Mouse (Mus musculus) brain, embryonic 18.5 days (tissue): ENCODE measurements around the gene Ltbp1.

ENCODE experiments used
- DNase-seq: peaks from one replicate; pipeline ENCODE4 v3.0.0-alpha.2; 2012; ENCODE audit warnings: low read depth, low spot score

Gene Ltbp1

DNA sequence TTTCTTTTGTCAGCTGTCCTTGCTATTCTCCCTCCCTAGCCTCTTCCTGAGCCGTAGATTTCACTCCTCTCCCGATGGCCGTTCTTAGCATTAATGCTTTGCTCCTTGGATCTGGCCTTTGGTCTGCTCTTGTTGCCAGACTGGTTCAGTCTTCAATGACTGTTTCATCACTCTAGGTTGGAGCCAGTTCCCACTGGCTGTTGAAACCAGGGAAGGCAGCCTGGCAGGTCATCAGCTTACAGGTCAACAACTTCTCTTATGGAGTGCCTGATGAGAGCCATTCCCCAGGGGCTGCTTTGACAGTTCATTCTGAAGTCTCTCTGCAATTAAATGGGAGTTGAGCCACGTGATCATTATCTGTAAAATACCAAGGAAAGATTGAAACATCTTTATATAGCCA is 295.5 kb downstream of the Ltbp1 start:
- no peak for DNase-seq

GRCm38 (mm10) chr17:75304807-75305420 is 299.5 kb downstream of the Ltbp1 start:
- no peak for DNase-seq

- DNase-seq = no peak
These were observed 300.3 kb downstream of the Ltbp1 start for GRCm38 (mm10) chr17:75305714-75306113.

- no peak for DNase-seq
These were observed 302.0 kb downstream of the Ltbp1 start for GRCm38 (mm10) chr17:75307070-75308011.

DNA sequence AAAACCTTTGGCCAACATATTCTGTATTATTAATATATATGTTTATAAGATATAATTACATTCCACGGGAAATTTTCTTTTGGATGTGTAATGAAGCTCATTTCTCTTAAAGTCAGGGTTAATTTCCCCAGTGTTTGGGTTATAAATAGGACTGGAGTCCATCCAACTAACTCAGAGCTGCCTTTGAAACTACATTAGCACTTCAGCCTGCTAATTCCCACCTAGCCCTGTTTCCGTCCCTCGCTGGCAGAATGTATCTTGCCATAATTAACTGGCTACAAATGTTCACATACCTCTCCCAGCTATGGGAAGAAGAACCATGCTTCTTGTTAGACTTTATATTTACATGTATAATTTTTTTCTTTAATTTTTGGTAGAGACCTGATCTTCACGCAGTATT is 311.7 kb downstream of the Ltbp1 start:
- no peak for DNase-seq

- no peak for DNase-seq
These were observed 317.9 kb downstream of the Ltbp1 start for GRCm38 (mm10) chr17:75323229-75323628.

GRCm38 (mm10) chr17:75323766-75324165 is 318.4 kb downstream of the Ltbp1 start:
- no peak for DNase-seq

GRCm38 (mm10) chr17:75328102-75328639 is 322.8 kb downstream of the Ltbp1 start:
- DNase-seq = no peak

DNA sequence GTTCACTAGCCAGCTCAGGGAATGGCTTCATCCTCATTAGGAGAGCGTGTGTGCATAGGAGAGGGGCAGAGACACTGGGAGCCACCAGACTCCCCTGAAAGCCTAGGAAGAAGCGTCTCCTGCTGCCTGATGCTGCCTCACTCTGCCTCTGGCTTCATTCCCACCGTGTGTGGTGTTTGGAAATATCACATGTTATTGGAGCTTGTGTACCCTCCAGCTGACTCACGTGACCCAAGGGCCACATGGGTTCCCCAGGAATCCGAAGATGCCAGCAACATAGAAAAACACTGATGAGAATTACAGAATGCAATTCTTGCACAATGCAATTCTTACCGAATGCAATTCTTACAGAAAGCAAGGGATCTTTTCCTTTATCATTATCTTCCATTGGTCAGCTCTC is 325.0 kb downstream of the Ltbp1 start:
- DNase-seq = no peak

DNA sequence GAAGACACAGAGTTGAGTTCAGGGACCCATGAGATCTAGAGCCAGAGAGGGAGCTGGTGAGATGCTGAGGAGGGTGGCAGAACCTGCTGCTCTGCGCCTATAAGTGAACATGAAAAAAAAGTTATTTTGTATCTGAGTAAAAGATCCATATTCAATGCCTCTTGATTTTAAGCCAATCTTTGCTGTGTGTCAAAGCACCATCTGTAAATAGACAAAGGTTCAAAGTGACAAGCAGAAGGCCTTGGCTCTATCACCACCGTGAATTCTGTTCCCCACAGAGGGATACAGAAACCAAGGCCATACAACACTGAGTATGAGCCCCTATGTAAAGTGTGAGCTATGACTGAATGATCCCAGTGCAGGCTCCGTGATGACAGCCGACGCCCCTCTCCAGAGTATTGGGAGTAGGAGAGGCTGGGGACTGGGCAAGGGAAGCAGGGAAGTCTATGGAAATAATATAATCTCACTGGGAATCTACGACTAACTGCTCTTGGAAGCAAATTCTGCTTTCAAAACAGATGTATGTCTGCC is 326.1 kb downstream of the Ltbp1 start:
- DNase-seq = no peak

- DNase-seq = no peak
These were observed 326.9 kb downstream of the Ltbp1 start for GRCm38 (mm10) chr17:75332289-75332688.

- DNase-seq = no peak
These were observed 327.6 kb downstream of the Ltbp1 start for GRCm38 (mm10) chr17:75333011-75333410.

DNA sequence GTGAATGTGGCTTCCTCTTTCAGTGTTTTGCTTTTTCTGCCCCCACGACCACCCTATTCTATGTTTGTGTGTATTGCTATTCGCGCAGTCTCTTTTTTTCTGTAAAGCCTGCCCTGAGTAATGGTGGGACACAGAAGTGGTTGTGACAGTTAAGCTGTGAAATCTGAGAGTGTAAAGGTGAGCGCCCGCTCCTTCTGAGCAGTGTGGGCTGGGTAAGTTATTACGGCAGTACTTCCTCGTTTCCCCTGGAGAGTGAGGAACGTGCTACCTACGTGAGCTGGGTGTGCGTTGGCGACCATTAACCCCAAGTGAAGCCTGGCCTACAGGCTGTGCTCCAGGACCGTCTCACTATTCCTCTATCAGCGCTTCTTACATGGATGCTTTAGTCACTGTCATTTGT is 328.4 kb downstream of the Ltbp1 start:
- no peak for DNase-seq

- no peak for DNase-seq
These were observed 330.3 kb downstream of the Ltbp1 start for GRCm38 (mm10) chr17:75335649-75336048.

DNA sequence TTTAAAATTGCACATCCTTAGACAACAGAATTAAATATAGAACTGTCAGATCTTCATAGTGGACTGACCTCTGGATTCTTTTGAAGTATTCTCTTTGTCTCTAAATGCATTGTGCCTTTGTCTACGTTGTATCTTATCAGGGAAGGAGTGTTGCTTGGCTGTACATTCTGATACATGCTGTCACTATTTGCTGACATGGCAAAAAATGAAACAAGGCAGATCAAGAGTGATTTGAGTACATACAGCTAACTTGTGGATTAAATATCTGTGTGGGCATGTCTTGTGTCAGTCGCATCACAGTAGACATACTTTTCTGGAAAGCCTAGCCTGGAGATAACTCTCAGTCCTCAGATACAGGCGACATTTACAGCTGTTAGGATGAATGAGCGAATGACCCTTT is 335.9 kb downstream of the Ltbp1 start:
- DNase-seq = no peak

- no peak for DNase-seq
These were observed 339.7 kb downstream of the Ltbp1 start for GRCm38 (mm10) chr17:75345116-75345515.

DNA sequence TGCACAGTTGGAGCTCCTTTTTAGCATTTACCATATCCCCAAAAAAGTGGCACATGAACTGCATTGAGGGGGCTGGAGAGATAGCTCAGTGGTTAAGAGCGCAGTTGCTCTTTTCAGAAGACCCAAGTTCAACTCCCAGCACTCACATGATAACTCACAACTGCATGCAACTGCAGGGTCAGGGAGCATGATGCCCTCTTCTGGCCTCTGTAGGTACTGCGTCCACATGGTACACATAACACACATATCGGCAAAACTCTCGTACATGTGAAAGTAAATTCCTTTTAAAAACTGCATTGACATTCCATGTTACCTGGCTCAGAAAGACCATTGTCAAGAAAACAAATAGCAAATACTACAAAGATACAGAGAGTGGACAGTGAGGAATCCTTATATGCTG is 342.0 kb downstream of the Ltbp1 start:
- DNase-seq = no peak

- DNase-seq = no peak
These were observed 343.7 kb downstream of the Ltbp1 start for GRCm38 (mm10) chr17:75349109-75349508.

DNA sequence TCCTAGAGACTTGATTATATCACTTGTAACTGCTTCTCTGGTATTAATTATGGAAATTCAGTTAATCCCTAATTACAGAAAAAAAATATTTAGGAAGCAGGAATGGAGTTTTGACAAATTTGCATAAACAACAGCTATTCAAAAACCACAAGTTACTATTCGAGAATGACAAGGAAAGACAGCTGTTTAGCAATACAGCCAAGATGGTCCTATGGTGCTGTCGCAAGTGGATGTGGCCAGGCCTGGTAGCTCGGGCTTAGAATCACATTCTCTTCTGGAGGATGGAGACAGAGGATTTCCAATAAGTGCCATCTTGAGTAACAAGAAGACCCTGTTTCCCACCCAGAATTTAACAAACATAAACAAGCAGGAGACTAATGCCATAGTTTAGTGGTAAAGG is 344.2 kb downstream of the Ltbp1 start:
- no peak for DNase-seq

DNA sequence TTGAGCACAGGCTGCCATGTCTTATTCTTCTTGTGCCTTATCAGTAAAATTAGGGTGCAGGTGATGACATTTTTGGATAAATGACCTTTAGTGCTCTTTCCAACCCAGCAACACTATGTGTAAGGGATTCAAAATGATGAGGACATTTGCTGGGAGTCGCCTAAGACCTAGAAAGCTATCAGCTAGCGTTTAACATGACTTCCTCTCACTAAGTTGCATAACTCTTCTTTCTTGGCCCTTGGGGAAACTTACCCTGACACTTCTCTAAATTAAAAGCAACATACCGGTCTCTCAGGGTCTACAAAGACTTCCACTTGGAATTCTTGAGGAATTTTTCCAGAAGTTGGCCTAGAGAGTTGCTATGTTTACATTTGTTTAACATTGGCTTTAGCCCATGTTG is 348.0 kb downstream of the Ltbp1 start:
- DNase-seq = no peak

GRCm38 (mm10) chr17:75355431-75355830 is 350.1 kb downstream of the Ltbp1 start:
- no peak for DNase-seq

GRCm38 (mm10) chr17:75360111-75360510 is 354.7 kb downstream of the Ltbp1 start:
- no peak for DNase-seq

- no peak for DNase-seq
These were observed 361.0 kb downstream of the Ltbp1 start for GRCm38 (mm10) chr17:75366332-75366731.
